Mouse (Mus musculus) heart, adult 2 months (tissue): ENCODE data around the gene Cysrt1. TPM values are rescaled to one million over a fixed set of nuclear protein-coding genes. Genes with fewer than 3 reads are reported as not detected.
A peak's percentile ranks its signal among the peaks of the same experiment; 100 is the strongest.

Experiments
- DNase-seq, 2 experiments: peaks; one replicate each; pipeline ENCODE4 v3.0.0; 2021
- H3K27ac ChIP-seq: fragments of 200-600 bp; 2 replicates; pipeline ENCODE4 v1.8.1; 2022
- H3K27me3 ChIP-seq: fragments of 200-500 bp; 2 replicates; pipeline ENCODE4 v1.6.1; 2012; ENCODE audit warnings: mild to moderate bottlenecking, low read length, inconsistent platforms, mixed read lengths; ENCODE audit not compliant: control insufficient read depth, insufficient read depth
- H3K36me3 ChIP-seq: fragments of 200-500 bp; 2 replicates; pipeline ENCODE4 v1.6.1; 2012; ENCODE audit warnings: low read length, inconsistent platforms; ENCODE audit not compliant: control insufficient read depth, insufficient read depth
- H3K4me1 ChIP-seq: fragments of 200-500 bp; 2 replicates; pipeline ENCODE4 v1.6.1; 2011; ENCODE audit warnings: low read length; ENCODE audit not compliant: control insufficient read depth, insufficient read depth
- H3K4me3 ChIP-seq: fragments of 200-600 bp; 2 replicates; pipeline ENCODE4 v1.8.1; 2022
- H3K79me2 ChIP-seq: fragments of 200-500 bp; replicated peaks from 2 replicates; pipeline ENCODE4 v1.6.1; 2012; ENCODE audit warnings: mild to moderate bottlenecking, inconsistent platforms, low read length, moderate library complexity, mixed read lengths; ENCODE audit not compliant: control insufficient read depth, insufficient read depth
- H3K9ac ChIP-seq: fragments of 200-500 bp; 2 replicates; pipeline ENCODE4 v1.6.1; 2012; ENCODE audit warnings: low read depth, mild to moderate bottlenecking, control low read depth, inconsistent platforms, low read length, mixed read lengths
- CTCF ChIP-seq: fragments of 200-600 bp; IDR thresholded peaks from 2 replicates; pipeline ENCODE4 v1.8.1; 2022; ENCODE audit warnings: antibody characterized with exemption, mild to moderate bottlenecking, moderate library complexity
- EP300 ChIP-seq: fragments of 200-500 bp; IDR thresholded peaks from 2 replicates; pipeline ENCODE4 v1.6.1; 2011; ENCODE audit warnings: low read depth, low read length, control low read depth; ENCODE audit not compliant: insufficient read depth
- POLR2A ChIP-seq: fragments of 200-500 bp; IDR thresholded peaks from 2 replicates; pipeline ENCODE4 v1.6.1; 2011; ENCODE audit warnings: mild to moderate bottlenecking, low read depth, low read length, control low read depth; ENCODE audit not compliant: insufficient read depth
- WGBS: fragments of 180-500 bp; shearing (Covaris S2); methylation state at CpG from one replicate; pipeline ENCODE4 v1.1.7; 2018; 5-methylcytosine and 5-hydroxymethylcytosine counted together
- intact Hi-C: fragments of 180-260 bp; cut with DNase I; formaldehyde crosslinking; loops from one replicate; pipeline ENCODE4 v1.15.1; 2025
- polyA plus RNA-seq: library from polyadenylated mRNA; depleted of rRNA; stranded (reverse); fragments of >200 nt; gene quantifications from 2 replicates; pipeline ENCODE4 v1.2.3, GENCODE M21; 2012
- total RNA-seq, 2 experiments: library from RNA; stranded (reverse); gene quantifications; 2 replicates each; pipeline ENCODE4 v1.2.3; 2021

The Cysrt1 gene
- total and polyA plus RNA-seq, 3 experiments = not detected

GRCm38 (mm10) chr2:25217666-25218065 lies 24.6 kb downstream of the Cysrt1 start:
- no peak overlapping the region for H3K27ac ChIP-seq
- 56% methylated on average over 2 of the region's 2 CpGs for WGBS
- H3K4me1 ChIP-seq = no peaks in the 10 kb centered on the region
- H3K9ac ChIP-seq = no peak overlapping the region
- DNase-seq = no peak
- no peaks in the 10 kb centered on the region for H3K79me2 ChIP-seq
- intact Hi-C loops = no loop called here
- no peaks in the 10 kb centered on the region for H3K27me3 ChIP-seq
- no peak overlapping the region for H3K4me3 ChIP-seq
- TF ChIP-seq CTCF (no peak), EP300 (no peak)
- H3K36me3 ChIP-seq = no peaks in the 10 kb centered on the region

DNA sequence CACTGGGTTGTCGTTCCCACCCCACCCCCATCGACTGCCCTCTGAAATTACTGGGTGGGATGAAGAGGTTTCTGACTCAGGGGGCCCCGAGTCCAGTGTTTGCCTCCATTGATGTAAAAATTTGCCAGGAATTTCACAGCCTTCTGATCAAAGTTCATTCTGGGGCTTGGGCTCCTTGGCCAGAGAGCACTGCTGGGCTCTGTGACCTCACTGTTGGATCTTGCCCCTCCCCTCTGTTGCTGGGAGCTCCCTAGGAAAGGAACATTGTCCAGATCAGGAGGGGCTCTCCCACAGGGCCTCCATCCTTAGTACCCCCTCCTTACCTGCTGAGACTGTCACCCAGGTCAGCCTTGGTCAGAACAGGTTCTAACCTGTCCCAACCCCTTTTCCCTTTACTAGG lies 27.8 kb downstream of the Cysrt1 start, which contains the start of gene Stpg3:
Stpg3 (minus strand) TSS at position 194 of the 400 bp plus-strand sequence.
- Histone ChIP-seq H3K36me3 (no peaks in the 10 kb centered on the region), H3K79me2 (peaks cover 2% of the 10 kb centered on the region), H3K27ac (no peak within 1 kb of the TSS), H3K27me3 (no peaks in the 10 kb centered on the region), H3K4me3 (no peak within 1 kb of the TSS), H3K4me1 (peaks cover 4% of the 10 kb centered on the region; the same call in 1 of the 2 replicates), H3K9ac (no peak within 1 kb of the TSS)
- no peak for TF ChIP-seq POLR2A
- no peak for TF ChIP-seq CTCF
- TF ChIP-seq EP300 = no peak
- no peak for DNase-seq
- WGBS = 70% methylated on average over 3 of the region's 3 CpGs
- intact Hi-C loops = no loop called here

DNA sequence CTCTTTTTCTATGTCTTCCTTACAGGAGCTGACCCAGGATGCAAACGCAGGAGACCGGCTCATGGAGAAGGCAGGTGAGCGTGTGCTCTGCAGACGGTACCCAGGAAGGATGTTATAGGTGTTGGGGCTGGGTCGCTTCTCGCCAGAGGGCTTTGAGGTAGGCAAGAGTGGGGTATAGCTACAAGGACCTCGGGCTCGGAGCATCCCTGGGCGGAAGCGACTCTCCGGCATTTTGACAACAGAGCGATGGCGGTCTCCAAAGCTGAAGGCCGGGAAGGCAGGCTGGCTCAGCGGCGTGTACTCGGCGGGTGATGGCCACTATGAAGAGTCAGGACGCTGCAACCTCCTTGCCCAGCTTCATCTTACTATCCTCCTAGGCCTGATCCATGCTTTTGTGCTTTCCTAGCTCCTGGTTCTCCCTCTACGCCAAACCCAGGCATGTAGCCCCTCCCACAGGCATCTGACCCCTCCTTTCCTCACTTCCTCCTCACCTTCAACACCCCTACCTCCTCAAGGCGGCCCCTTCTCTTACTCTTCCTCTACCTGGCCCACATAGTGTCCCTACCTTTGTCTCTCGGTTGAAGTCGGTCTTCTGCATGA lies 28.9 kb downstream of the Cysrt1 start:
- no peak overlapping the region for H3K27ac ChIP-seq
- H3K9ac ChIP-seq = no peak overlapping the region
- peaks cover 2% of the 10 kb centered on the region for H3K79me2 ChIP-seq
- TF ChIP-seq EP300 (no peak), POLR2A (no peak), CTCF (no peak)
- H3K4me1 ChIP-seq = peaks cover 4% of the 10 kb centered on the region; the same call in 1 of the 2 replicates
- H3K4me3 ChIP-seq = no peak overlapping the region
- H3K36me3 ChIP-seq = no peaks in the 10 kb centered on the region
- intact Hi-C loops = no loop called here
- no peak for DNase-seq
- H3K27me3 ChIP-seq = no peaks in the 10 kb centered on the region
- WGBS = 66% methylated on average over 23 of the region's 23 CpGs

GRCm38 (mm10) chr2:25211121-25211670 lies 31.1 kb downstream of the Cysrt1 start, which contains the start of gene Nelfb:
TSS of gene Nelfb (minus strand) at chr2:25211489.
- intact Hi-C loops = loop anchor here (1.0 to 2.0 kb wide), 2 partner anchors 13 to 18 kb away; partner anchors contain the start of gene Tubb4b
- Histone ChIP-seq H3K4me3 (peak within 1 kb of the TSS; percentile 69), H3K27ac (peak within 1 kb of the TSS; percentile 99), H3K36me3 (no peaks in the 10 kb centered on the region), H3K27me3 (no peaks in the 10 kb centered on the region), H3K79me2 (peaks cover 2% of the 10 kb centered on the region), H3K4me1 (peaks cover 4% of the 10 kb centered on the region; the same call in 1 of the 2 replicates), H3K9ac (peak within 1 kb of the TSS; percentile 97)
- TF ChIP-seq CTCF (no peak), EP300 (0 out of 2 replicates have a peak, but pooled peaks have one; percentile 28), POLR2A (peak; percentile 68)
- peak; percentile 92 to 95 for DNase-seq
- under 1% methylated on average over 44 of the region's 44 CpGs for WGBS

GRCm38 (mm10) chr2:25210686-25211085 lies 31.6 kb downstream of the Cysrt1 start:
- H3K4me3 ChIP-seq = peak overlapping the region; percentile 69
- H3K79me2 ChIP-seq = peaks cover 2% of the 10 kb centered on the region
- peak overlapping the region; percentile 99 for H3K27ac ChIP-seq
- DNase-seq = no peak
- no peaks in the 10 kb centered on the region for H3K36me3 ChIP-seq
- intact Hi-C loops = loop anchor here (1.0 to 2.0 kb wide), 2 partner anchors 14 to 18 kb away; partner anchors contain the start of gene Tubb4b
- no peaks in the 10 kb centered on the region for H3K27me3 ChIP-seq
- WGBS = under 1% methylated on average over 24 of the region's 24 CpGs
- TF ChIP-seq POLR2A (no peak), CTCF (no peak), EP300 (no peak)
- peaks cover 4% of the 10 kb centered on the region; the same call in 1 of the 2 replicates for H3K4me1 ChIP-seq
- peak overlapping the region; percentile 97 for H3K9ac ChIP-seq

- Histone ChIP-seq H3K27ac (no peak overlapping the region), H3K4me3 (no peak overlapping the region), H3K79me2 (peaks cover 2% of the 10 kb centered on the region), H3K27me3 (no peaks in the 10 kb centered on the region), H3K4me1 (peaks cover 4% of the 10 kb centered on the region; the same call in 1 of the 2 replicates), H3K9ac (no peak overlapping the region), H3K36me3 (no peaks in the 10 kb centered on the region)
- TF ChIP-seq EP300 (no peak), CTCF (no peak), POLR2A (no peak)
- WGBS = 74% methylated on average over 1 of the region's 1 CpGs
- intact Hi-C loops = no loop called here
- DNase-seq = no peak
These were observed 34.7 kb downstream of the Cysrt1 start for GRCm38 (mm10) chr2:25207593-25207992.
